Mouse (Mus musculus) midbrain, embryonic 11.5 days (tissue): ENCODE measurements at regions not wholly inside any gene's neighbourhood (a gene's known extent, or its start where the extent isn't known, plus 50 kb on each side); places are given as distances from the start of the nearest gene placed in this dataset.

Experiments
- ATAC-seq: fragments of 200-750 bp; cut with Nextera tagmentation; 2 replicates; pipeline ENCODE4 v1.8.0; 2017; ENCODE audit warnings: moderate TSS enrichment, moderate library complexity; ENCODE audit not compliant: low FRiP score
- DNase-seq: peaks from one replicate; pipeline ENCODE4 v3.0.0; 2015; ENCODE audit warnings: low spot score; ENCODE audit errors: missing footprints
- H3K27ac ChIP-seq: fragments of 300-500 bp; sonication (generic); 2 replicates; pipeline ENCODE4 v1.5.1; 2014; ENCODE audit warnings: low read depth, low read length
- H3K27me3 ChIP-seq: fragments of 300-500 bp; sonication (generic); 2 replicates; pipeline ENCODE4 v1.6.1; 2014; ENCODE audit warnings: mild to moderate bottlenecking, low read length, moderate library complexity, mixed read lengths; ENCODE audit not compliant: control insufficient read depth, insufficient read depth
- H3K36me3 ChIP-seq: fragments of 300-500 bp; sonication (generic); 2 replicates; pipeline ENCODE4 v1.6.1; 2014; ENCODE audit warnings: mild to moderate bottlenecking, low read length, moderate library complexity, mixed read lengths; ENCODE audit not compliant: control insufficient read depth, insufficient read depth
- H3K4me1 ChIP-seq: fragments of 300-500 bp; sonication (generic); 2 replicates; pipeline ENCODE4 v1.6.1; 2014; ENCODE audit warnings: low read length; ENCODE audit not compliant: control insufficient read depth, insufficient read depth
- H3K4me2 ChIP-seq: fragments of 300-500 bp; sonication (generic); 2 replicates; pipeline ENCODE4 v1.6.1; 2014; ENCODE audit warnings: mild to moderate bottlenecking, moderate library complexity
- H3K4me3 ChIP-seq: fragments of 300-500 bp; sonication (generic); 2 replicates; pipeline ENCODE4 v1.5.1; 2014; ENCODE audit warnings: low read depth, low read length
- H3K9ac ChIP-seq: fragments of 300-500 bp; sonication (generic); 2 replicates; pipeline ENCODE4 v1.6.1; 2014; ENCODE audit warnings: low read length
- H3K9me3 ChIP-seq: fragments of 300-500 bp; sonication (generic); 2 replicates; pipeline ENCODE4 v1.6.1; 2016; ENCODE audit warnings: low read length; ENCODE audit not compliant: control insufficient read depth
- WGBS: fragments of 180-500 bp; shearing (Covaris S2); extraction: QIAGEN DNeasy Blood & Tissue Kit; methylation state at CpG from one replicate; pipeline ENCODE4 v1.1.7; 2014; 5-methylcytosine and 5-hydroxymethylcytosine counted together

GRCm38 (mm10) chr11:31807461-31808215, 64.4 kb upstream of the Cpeb4 start:
- no peaks in the 10 kb centered on the region for H3K36me3 ChIP-seq
- no peak overlapping the region for H3K27ac ChIP-seq
- H3K4me2 ChIP-seq, result no peak overlapping the region
- H3K4me1 ChIP-seq, result 0 out of 2 replicates have a peak, but pooled peaks cover 2% of the 10 kb centered on the region
- DNase-seq (no peak), ATAC-seq (no peak)
- H3K9ac ChIP-seq, result no peak overlapping the region
- H3K4me3 ChIP-seq, result no peak overlapping the region
- WGBS, result 93% methylated on average over 8 of the region's 8 CpGs
- no peaks in the 10 kb centered on the region for H3K9me3 ChIP-seq
- no peaks in the 10 kb centered on the region for H3K27me3 ChIP-seq

- DNase-seq (no peak), ATAC-seq (no peak)
- WGBS, result 78% methylated on average over 5 of the region's 5 CpGs
- Histone ChIP-seq H3K4me1 (0 out of 2 replicates have a peak, but pooled peaks cover 2% of the 10 kb centered on the region), H3K4me2 (no peak overlapping the region), H3K27me3 (no peaks in the 10 kb centered on the region), H3K27ac (no peak overlapping the region), H3K9me3 (no peaks in the 10 kb centered on the region), H3K36me3 (no peaks in the 10 kb centered on the region), H3K9ac (no peak overlapping the region), H3K4me3 (no peak overlapping the region)
Measured at GRCm38 (mm10) chr11:31808216-31808838, 63.7 kb upstream of the Cpeb4 start.

GRCm38 (mm10) chr11:31810011-31810786, 61.8 kb upstream of the Cpeb4 start:
- 0 out of 2 replicates have a peak, but pooled peaks have one; percentile 42 for ATAC-seq
- 61% methylated on average over 7 of the region's 7 CpGs for WGBS
- H3K27ac ChIP-seq, result no peak overlapping the region
- DNase-seq, result no peak
- no peak overlapping the region for H3K9ac ChIP-seq
- H3K4me2 ChIP-seq, result no peak overlapping the region
- H3K36me3 ChIP-seq, result no peaks in the 10 kb centered on the region
- H3K4me1 ChIP-seq, result 0 out of 2 replicates have a peak, but pooled peaks cover 2% of the 10 kb centered on the region
- H3K9me3 ChIP-seq, result no peaks in the 10 kb centered on the region
- no peaks in the 10 kb centered on the region for H3K27me3 ChIP-seq
- H3K4me3 ChIP-seq, result no peak overlapping the region

GRCm38 (mm10) chr11:31812215-31812614, 59.8 kb upstream of the Cpeb4 start:
- no peaks in the 10 kb centered on the region for H3K27me3 ChIP-seq
- H3K9me3 ChIP-seq, result no peaks in the 10 kb centered on the region
- ATAC-seq, result no peak
- no peak overlapping the region for H3K4me3 ChIP-seq
- 0 out of 2 replicates have a peak, but pooled peaks cover 2% of the 10 kb centered on the region for H3K4me1 ChIP-seq
- WGBS, result 85% methylated on average over 9 of the region's 9 CpGs
- no peak overlapping the region for H3K9ac ChIP-seq
- no peak overlapping the region for H3K4me2 ChIP-seq
- DNase-seq, result no peak
- no peaks in the 10 kb centered on the region for H3K36me3 ChIP-seq
- H3K27ac ChIP-seq, result no peak overlapping the region

- no peak overlapping the region for H3K4me3 ChIP-seq
- 89% methylated on average over 4 of the region's 4 CpGs for WGBS
- H3K4me1 ChIP-seq, result 0 out of 2 replicates have a peak, but pooled peaks cover 2% of the 10 kb centered on the region
- H3K36me3 ChIP-seq, result no peaks in the 10 kb centered on the region
- H3K9me3 ChIP-seq, result no peaks in the 10 kb centered on the region
- no peak overlapping the region for H3K9ac ChIP-seq
- no peak overlapping the region for H3K27ac ChIP-seq
- no peak for ATAC-seq
- H3K27me3 ChIP-seq, result no peaks in the 10 kb centered on the region
- DNase-seq, result no peak
- no peak overlapping the region for H3K4me2 ChIP-seq
Measured at GRCm38 (mm10) chr11:31814616-31815015, 57.4 kb upstream of the Cpeb4 start.

GRCm38 (mm10) chr11:31815855-31816488, 56.0 kb upstream of the Cpeb4 start:
- ATAC-seq, result no peak
- WGBS, result 86% methylated on average over 12 of the region's 12 CpGs

GRCm38 (mm10) chr11:31818032-31818431, 54.0 kb upstream of the Cpeb4 start:
- DNase-seq, result no peak
- Histone ChIP-seq H3K9ac (no peak overlapping the region), H3K9me3 (no peaks in the 10 kb centered on the region), H3K4me2 (no peak overlapping the region), H3K27me3 (no peaks in the 10 kb centered on the region), H3K4me1 (no peaks in the 10 kb centered on the region), H3K27ac (no peak overlapping the region), H3K36me3 (no peaks in the 10 kb centered on the region), H3K4me3 (no peak overlapping the region)
- 53% methylated on average over 7 of the region's 7 CpGs for WGBS
- peak; percentile 91 for ATAC-seq

More at GRCm38 (mm10) chr11:31815855-31816488, 56.0 kb upstream of the Cpeb4 start:
- H3K27me3 ChIP-seq, result no peaks in the 10 kb centered on the region
- H3K9ac ChIP-seq, result no peak overlapping the region
- H3K4me3 ChIP-seq, result no peak overlapping the region
- no peak overlapping the region for H3K27ac ChIP-seq
- no peaks in the 10 kb centered on the region for H3K36me3 ChIP-seq
- no peak overlapping the region for H3K4me2 ChIP-seq
- no peaks in the 10 kb centered on the region for H3K9me3 ChIP-seq
- DNase-seq, result no peak
- H3K4me1 ChIP-seq, result no peaks in the 10 kb centered on the region

- no peak for ATAC-seq
- Histone ChIP-seq H3K4me3 (no peak overlapping the region), H3K9ac (no peak overlapping the region), H3K4me1 (no peaks in the 10 kb centered on the region), H3K4me2 (no peak overlapping the region), H3K9me3 (no peaks in the 10 kb centered on the region), H3K27ac (no peak overlapping the region), H3K36me3 (no peaks in the 10 kb centered on the region), H3K27me3 (no peaks in the 10 kb centered on the region)
- DNase-seq, result no peak
- 89% methylated on average over 4 of the region's 4 CpGs for WGBS
Measured at GRCm38 (mm10) chr11:31819964-31820363, 52.0 kb upstream of the Cpeb4 start.
